Mouse (Mus musculus) liver, embryonic 14.5 days (tissue): ENCODE measurements around the gene Gm49361.

Experiments used
- CTCF ChIP-seq: IDR thresholded peaks from 2 replicates; pipeline ENCODE4 v1.5.1; 2016; ENCODE audit warnings: antibody characterized with exemption, low read depth, control low read depth
- EP300 ChIP-seq: IDR thresholded peaks from 2 replicates; pipeline ENCODE4 v1.6.1; 2016; ENCODE audit warnings: antibody characterized with exemption, low read depth

GRCm38 (mm10) chr14:57716601-57717245, 29.2 kb downstream of the Gm49361 start:
- TF ChIP-seq CTCF (no peak), EP300 (no peak)
